Mouse (Mus musculus) bone marrow, adult 2 months (tissue): Measurements from ENCODE around the gene Nphp1. TPM values are rescaled to one million over a fixed set of nuclear protein-coding genes. Genes with fewer than 3 reads are reported as not detected.

Source experiments
- H3K27ac ChIP-seq: fragments of 200-500 bp; 2 replicates; pipeline ENCODE4 v1.5.1; 2012; ENCODE audit warnings: low read depth, mild to moderate bottlenecking, control low read depth, inconsistent platforms, low read length; ENCODE audit not compliant: control insufficient read depth, poor library complexity, insufficient read depth
- H3K4me1 ChIP-seq: fragments of 200-500 bp; 2 replicates; pipeline ENCODE4 v1.6.1; 2011; ENCODE audit warnings: low read length; ENCODE audit not compliant: control insufficient read depth, insufficient read depth
- H3K4me3 ChIP-seq: fragments of 200-500 bp; replicated peaks from 2 replicates; pipeline ENCODE3; 2011; ENCODE audit warnings: mild to moderate bottlenecking, low read depth, low read length, control low read depth; ENCODE audit not compliant: control insufficient read depth
- CTCF ChIP-seq: fragments of 200-500 bp; IDR thresholded peaks from 2 replicates; pipeline ENCODE4 v1.5.1; 2011; ENCODE audit warnings: low read length, control low read depth; ENCODE audit not compliant: control insufficient read depth, insufficient read depth
- POLR2A ChIP-seq: fragments of 200-500 bp; IDR thresholded peaks from 2 replicates; pipeline ENCODE4 v1.6.1; 2011; ENCODE audit warnings: low read depth, mild to moderate bottlenecking, control low read depth, low read length, borderline replicate concordance; ENCODE audit not compliant: control insufficient read depth
- WGBS: fragments of 180-500 bp; shearing (Covaris S2); methylation state at CpG from one replicate; pipeline ENCODE4 v1.1.7; 2018; 5-methylcytosine and 5-hydroxymethylcytosine counted together
- polyA plus RNA-seq: library from polyadenylated mRNA; stranded (reverse); fragments of >200 nt; gene quantifications from 2 replicates; pipeline ENCODE4 v1.2.4, GENCODE M21; 2011; ENCODE audit warnings: low replicate concordance; ENCODE audit not compliant: missing spikeins, insufficient read depth, insufficient read length

The Nphp1 gene
- polyA plus RNA-seq: 3.0 and 3.5 TPM in 2 replicates

- Histone ChIP-seq H3K4me3 (peak within 1 kb of the TSS; percentile 96), H3K4me1 (no peaks in the 10 kb centered on the region; the same call in 1 of the 2 replicates), H3K27ac (no peak within 1 kb of the TSS; the same call in 1 of the 2 replicates)
- WGBS: under 1% methylated on average over 40 of the region's 40 CpGs
- no peak for TF ChIP-seq CTCF
- TF ChIP-seq POLR2A: no peak
Measured at GRCm38 (mm10) chr2:127788440-127789116, at the start of gene Nphp1. Nphp1 (minus strand) TSS chr2:127788897.

DNA sequence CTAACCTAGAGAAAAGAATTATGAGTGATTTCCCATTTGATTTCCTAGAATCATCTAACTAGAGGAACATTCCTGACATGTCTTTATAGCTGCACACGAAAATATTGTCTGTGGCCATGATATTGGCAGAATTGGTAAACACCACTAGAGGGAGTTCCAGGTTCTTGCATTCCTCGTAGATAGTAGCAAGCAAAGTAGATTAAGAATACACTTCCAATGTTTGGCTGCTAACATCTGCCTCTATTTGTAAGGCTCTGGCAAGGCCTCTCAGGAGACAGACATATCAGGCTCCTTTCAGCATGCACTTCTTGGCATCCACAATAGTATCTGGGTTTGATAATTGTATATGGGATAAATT is 44.1 kb upstream of the Nphp1 start:
- no peak overlapping the region for H3K27ac ChIP-seq
- H3K4me3 ChIP-seq: no peak overlapping the region
- 4% methylated on average over 2 of the region's 2 CpGs for WGBS
- TF ChIP-seq CTCF (no peak), POLR2A (no peak)
- no peaks in the 10 kb centered on the region; the same call in 1 of the 2 replicates for H3K4me1 ChIP-seq

- Histone ChIP-seq H3K27ac (no peak overlapping the region), H3K4me1 (no peaks in the 10 kb centered on the region; the same call in 1 of the 2 replicates), H3K4me3 (peak overlapping the region; percentile 54)
- TF ChIP-seq POLR2A (no peak), CTCF (no peak)
- 6% methylated on average over 11 of the region's 11 CpGs for WGBS
Measured at GRCm38 (mm10) chr2:127832103-127832832, 43.6 kb upstream of the Nphp1 start.

GRCm38 (mm10) chr2:127831401-127832102 is 42.9 kb upstream of the Nphp1 start, which contains the start of gene Bub1:
Bub1 (minus strand) TSS chr2:127831865.
- no peaks in the 10 kb centered on the region; the same call in 1 of the 2 replicates for H3K4me1 ChIP-seq
- peak within 1 kb of the TSS; percentile 53 for H3K27ac ChIP-seq
- TF ChIP-seq POLR2A (peak; percentile 29; the same call in 1 of the 2 replicates), CTCF (peak; percentile 0; the same call in 1 of the 2 replicates)
- peak within 1 kb of the TSS; percentile 96 for H3K4me3 ChIP-seq
- WGBS: under 1% methylated on average over 56 of the region's 56 CpGs

DNA sequence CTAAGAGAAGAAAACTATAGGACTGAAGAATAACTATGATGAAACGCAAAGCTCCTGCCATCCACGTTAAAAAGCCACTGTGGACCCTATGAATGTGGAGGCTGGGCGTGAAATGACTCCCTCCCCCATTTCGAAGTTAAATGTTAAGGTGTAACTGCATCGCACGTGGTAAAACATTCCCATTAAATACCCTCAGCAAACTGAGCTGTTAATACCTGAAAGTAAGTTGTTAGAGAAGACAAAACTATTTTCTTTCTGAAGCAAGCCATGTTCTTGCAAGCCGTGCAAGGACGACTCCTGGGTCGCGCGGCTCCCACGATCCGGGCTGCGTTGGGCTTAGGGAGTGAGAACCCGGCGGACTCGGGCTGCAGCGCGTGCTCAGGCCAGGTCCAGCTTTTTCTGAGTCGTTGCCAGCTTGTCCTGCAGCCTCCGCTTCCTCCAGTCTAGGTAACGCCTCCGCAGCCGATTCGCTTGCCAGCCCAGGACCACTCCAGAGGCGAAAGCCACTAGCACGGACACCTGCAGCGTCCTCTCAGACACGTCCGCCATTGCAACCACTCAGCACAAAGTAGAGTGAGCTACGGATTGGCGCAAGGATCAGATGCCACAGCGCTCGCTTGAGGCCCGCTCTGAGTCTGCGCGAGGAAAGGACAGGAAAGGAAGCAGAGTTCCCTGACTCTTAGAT is 3.4 kb upstream of the Nphp1 start, which contains the start of gene Mtln:
TSS of gene Mtln (minus strand) at position 570 of the 685 bp plus-strand sequence.
- WGBS: under 1% methylated on average over 37 of the region's 37 CpGs
- Histone ChIP-seq H3K4me1 (no peaks in the 10 kb centered on the region; the same call in 1 of the 2 replicates), H3K4me3 (peak within 1 kb of the TSS; percentile 82), H3K27ac (no peak within 1 kb of the TSS)
- no peak for TF ChIP-seq CTCF
- peak; percentile 77 for TF ChIP-seq POLR2A

DNA sequence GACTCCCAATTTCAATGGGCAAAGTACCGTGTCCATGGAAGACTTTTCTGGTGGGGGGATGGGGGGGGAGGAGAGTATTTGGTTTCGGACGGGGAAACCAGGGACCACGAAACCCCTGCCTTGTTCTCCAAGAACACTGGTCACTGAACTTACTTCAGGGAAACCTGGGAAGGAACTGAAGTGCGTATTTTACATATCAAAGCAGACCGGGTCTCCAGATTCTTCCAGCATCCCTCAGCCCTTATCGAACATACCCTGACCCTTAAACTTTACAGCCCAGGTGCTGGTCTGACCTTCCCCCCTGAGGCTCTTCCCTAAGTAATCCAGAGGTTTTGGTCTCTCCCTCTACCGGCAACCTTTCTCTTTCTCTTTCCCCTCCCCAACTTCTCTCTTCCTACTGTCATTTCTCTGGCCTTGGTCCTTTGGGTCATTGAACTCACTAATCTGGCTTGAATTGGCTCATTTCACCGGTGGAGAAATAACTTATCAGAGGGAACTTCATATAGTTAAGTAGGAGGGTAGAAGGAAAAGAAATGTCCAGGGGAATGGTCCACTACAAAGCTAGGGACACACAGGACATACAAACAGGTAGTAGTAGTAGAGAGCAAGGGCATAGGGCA is 1.1 kb upstream of the Nphp1 start:
- TF ChIP-seq POLR2A (no peak), CTCF (no peak)
- no peaks in the 10 kb centered on the region; the same call in 1 of the 2 replicates for H3K4me1 ChIP-seq
- H3K27ac ChIP-seq: no peak overlapping the region
- WGBS: 37% methylated on average over 9 of the region's 9 CpGs
- H3K4me3 ChIP-seq: no peak overlapping the region

GRCm38 (mm10) chr2:127789138-127789537 is 441 bp upstream of the Nphp1 start:
- TF ChIP-seq CTCF (no peak), POLR2A (no peak)
- Histone ChIP-seq H3K27ac (no peak overlapping the region; the same call in 1 of the 2 replicates), H3K4me1 (no peaks in the 10 kb centered on the region; the same call in 1 of the 2 replicates), H3K4me3 (peak overlapping the region; percentile 96)
- WGBS: 2% methylated on average over 11 of the region's 11 CpGs
